Mouse (Mus musculus): ENCODE measurements around the gene Dach1. TPM values are rescaled to one million over a fixed set of nuclear protein-coding genes. Genes with fewer than 3 reads are reported as not detected.

Dach1 gene
- total RNA-seq, 2 experiments from 2014 or later = 5.8 to 6.8 TPM

GRCm38 (mm10) chr14:98046960-98047359, 122.6 kb downstream of the Dach1 start:
- no peak for DNase-seq (ENCODE audit: low spot score in 2 of 2)

GRCm38 (mm10) chr14:98038524-98038923, 131.0 kb downstream of the Dach1 start:
- DNase-seq (ENCODE audit: low spot score in 2 of 2) = no peak

GRCm38 (mm10) chr14:98037175-98037574, 132.4 kb downstream of the Dach1 start:
- no peak for DNase-seq (ENCODE audit: low spot score in 2 of 2)

- no peak for DNase-seq (ENCODE audit: low spot score in 2 of 2)
Observed at GRCm38 (mm10) chr14:98035261-98035660, 134.3 kb downstream of the Dach1 start.

GRCm38 (mm10) chr14:98023540-98023939, 146.0 kb downstream of the Dach1 start:
- no peak for DNase-seq (ENCODE audit: low spot score in 2 of 2)

GRCm38 (mm10) chr14:98014053-98014452, 155.5 kb downstream of the Dach1 start:
- no peak for DNase-seq (ENCODE audit: low spot score in 2 of 2)

GRCm38 (mm10) chr14:98008501-98008900, 161.1 kb downstream of the Dach1 start:
- DNase-seq (ENCODE audit: low spot score in 2 of 2) = no peak

- DNase-seq (ENCODE audit: low spot score in 2 of 2) = peak in 1 of 2 experiments; percentile 25
Observed at GRCm38 (mm10) chr14:98002021-98002680, 167.4 kb downstream of the Dach1 start.

GRCm38 (mm10) chr14:97998584-97998983, 171.0 kb downstream of the Dach1 start:
- no peak for DNase-seq (ENCODE audit: low spot score in 2 of 2)

GRCm38 (mm10) chr14:97983251-97983650, 186.3 kb downstream of the Dach1 start:
- no peak for DNase-seq (ENCODE audit: low spot score in 2 of 2)

GRCm38 (mm10) chr14:97982676-97983075, 186.9 kb downstream of the Dach1 start:
- no peak for DNase-seq (ENCODE audit: low spot score in 2 of 2)

- DNase-seq (ENCODE audit: low spot score in 2 of 2) = no peak
Observed at GRCm38 (mm10) chr14:97980879-97981278, 188.7 kb downstream of the Dach1 start.

- DNase-seq (ENCODE audit: low spot score in 2 of 2) = no peak
Observed at GRCm38 (mm10) chr14:97976091-97976490, 193.5 kb downstream of the Dach1 start.

GRCm38 (mm10) chr14:97975447-97975846, 194.1 kb downstream of the Dach1 start:
- no peak for DNase-seq (ENCODE audit: low spot score in 2 of 2)

- no peak for DNase-seq (ENCODE audit: low spot score in 2 of 2)
Observed at GRCm38 (mm10) chr14:97964543-97965069, 205.0 kb downstream of the Dach1 start.

GRCm38 (mm10) chr14:97963624-97964023, 205.9 kb downstream of the Dach1 start:
- no peak for DNase-seq (ENCODE audit: low spot score in 2 of 2)

GRCm38 (mm10) chr14:97956356-97956755, 213.2 kb downstream of the Dach1 start:
- DNase-seq (ENCODE audit: low spot score in 2 of 2) = no peak

- no peak for DNase-seq (ENCODE audit: low spot score in 2 of 2)
Observed at GRCm38 (mm10) chr14:97945471-97945870, 224.1 kb downstream of the Dach1 start.

GRCm38 (mm10) chr14:97944643-97945268, 224.8 kb downstream of the Dach1 start:
- no peak for DNase-seq (ENCODE audit: low spot score in 2 of 2)

GRCm38 (mm10) chr14:97942361-97942760, 227.2 kb downstream of the Dach1 start:
- DNase-seq (ENCODE audit: low spot score in 2 of 2) = no peak

- DNase-seq (ENCODE audit: low spot score in 2 of 2) = no peak
Observed at GRCm38 (mm10) chr14:97896622-97897021, 272.9 kb downstream of the Dach1 start.

GRCm38 (mm10) chr14:97881976-97882375, 287.6 kb downstream of the Dach1 start:
- no peak for DNase-seq (ENCODE audit: low spot score in 2 of 2)

- no peak for DNase-seq (ENCODE audit: low spot score in 2 of 2)
Observed at GRCm38 (mm10) chr14:97871001-97871400, 298.6 kb downstream of the Dach1 start.
